Mouse (Mus musculus) thymus, postnatal 25 days (tissue): ENCODE measurements around the gene Barhl1.
A peak's percentile ranks its signal among the peaks of the same experiment; 100 is the strongest.

Source experiments
- DNase-seq: peaks from one replicate; pipeline ENCODE4 v3.0.0; 2022

Barhl1 gene

DNA sequence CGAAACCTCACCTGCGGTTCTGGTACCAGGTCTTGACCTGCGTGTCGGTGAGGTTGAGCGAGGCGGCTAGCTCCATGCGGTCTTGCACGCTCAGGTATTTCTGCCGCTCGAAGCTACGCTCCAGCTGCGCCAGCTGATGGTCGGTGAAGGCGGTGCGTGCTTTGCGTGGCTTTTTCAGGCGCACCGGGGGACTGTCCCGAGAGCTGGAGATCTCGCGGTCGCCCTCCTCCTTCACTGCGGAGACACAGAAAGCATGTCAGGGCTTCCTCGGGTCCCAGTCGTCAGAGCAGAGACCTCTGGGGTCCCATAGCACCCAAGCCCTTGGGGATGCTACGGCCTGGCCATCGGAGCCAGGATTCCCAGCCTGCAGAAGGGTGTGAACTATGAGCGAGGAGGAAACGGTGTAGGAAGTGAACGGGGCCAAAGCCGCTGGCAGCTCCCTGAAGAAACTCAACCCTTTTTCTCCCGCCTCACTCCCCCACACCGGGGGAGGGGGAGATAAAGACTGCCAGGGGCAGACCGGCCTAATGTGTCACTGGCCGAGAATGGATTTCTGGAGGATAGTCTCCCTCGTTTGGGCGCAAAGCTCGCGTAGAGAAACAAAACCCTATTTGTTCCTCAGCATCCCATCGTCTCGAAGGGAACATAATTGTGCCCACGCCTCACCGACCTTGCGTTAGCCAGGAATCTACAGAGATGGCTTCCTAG, 5.0 kb downstream of the Barhl1 start:
- no peak for DNase-seq

DNA sequence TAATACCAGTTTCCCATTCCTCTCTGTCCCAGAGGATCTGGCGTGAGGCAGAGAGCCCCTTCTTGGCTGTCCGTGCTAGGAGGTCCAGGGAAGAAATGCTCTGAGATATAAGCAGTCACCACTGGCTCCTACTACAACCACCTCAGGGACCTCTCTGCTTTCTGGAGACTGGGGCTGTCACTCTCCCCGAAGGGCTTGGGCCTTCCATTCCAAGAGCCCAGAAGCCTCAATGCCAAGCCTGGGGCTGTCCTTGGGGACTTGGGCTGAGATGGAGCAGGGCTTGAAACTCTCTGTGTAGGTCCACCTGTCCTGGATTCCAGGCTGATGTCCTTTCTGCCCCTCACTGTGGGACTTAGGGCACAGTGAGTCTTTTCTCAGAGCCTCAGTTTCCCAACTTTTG, 5.6 kb downstream of the Barhl1 start:
- no peak for DNase-seq

DNA sequence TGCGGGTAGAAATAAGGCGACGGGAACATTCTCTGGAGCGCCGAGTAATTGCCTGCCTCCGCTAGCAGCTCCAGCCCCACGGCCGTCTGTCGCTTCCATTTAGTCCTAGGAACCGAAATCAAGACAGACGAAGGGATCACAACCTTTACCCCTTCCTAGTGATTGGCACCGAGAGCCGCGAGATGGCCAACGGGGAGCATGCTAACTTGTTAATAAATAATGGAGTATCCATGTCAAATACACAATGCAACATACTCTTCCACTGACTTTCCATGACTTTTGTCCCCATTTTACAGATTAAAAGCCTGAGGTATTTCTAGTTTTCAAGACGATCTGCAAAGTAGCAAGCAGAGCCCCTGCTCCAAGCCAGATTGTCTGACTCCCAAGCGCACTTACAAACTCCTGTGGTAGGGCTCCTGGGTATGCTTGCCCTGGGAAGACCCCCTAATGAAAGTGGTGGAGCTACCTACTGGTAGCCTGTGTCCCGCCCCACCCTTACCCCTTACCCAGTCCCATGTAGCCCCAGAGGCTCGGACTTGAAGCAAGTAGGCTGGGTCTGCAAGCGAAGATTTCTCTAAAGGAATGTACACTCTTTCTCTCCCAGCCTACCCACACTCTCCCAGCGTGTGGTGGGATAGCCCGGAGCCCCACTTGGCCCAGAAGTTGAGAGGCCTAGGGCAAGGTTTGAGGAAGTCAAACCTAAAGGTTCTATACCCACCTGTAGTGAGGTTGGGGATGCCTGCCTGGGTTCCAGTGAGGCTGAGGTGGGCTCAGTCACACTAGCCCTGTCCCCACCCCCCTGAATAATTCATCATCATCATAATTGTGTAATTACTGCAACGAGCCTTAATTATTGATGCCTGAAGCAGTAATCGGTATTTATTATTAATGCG, 6.4 kb downstream of the Barhl1 start:
- DNase-seq: no peak

DNA sequence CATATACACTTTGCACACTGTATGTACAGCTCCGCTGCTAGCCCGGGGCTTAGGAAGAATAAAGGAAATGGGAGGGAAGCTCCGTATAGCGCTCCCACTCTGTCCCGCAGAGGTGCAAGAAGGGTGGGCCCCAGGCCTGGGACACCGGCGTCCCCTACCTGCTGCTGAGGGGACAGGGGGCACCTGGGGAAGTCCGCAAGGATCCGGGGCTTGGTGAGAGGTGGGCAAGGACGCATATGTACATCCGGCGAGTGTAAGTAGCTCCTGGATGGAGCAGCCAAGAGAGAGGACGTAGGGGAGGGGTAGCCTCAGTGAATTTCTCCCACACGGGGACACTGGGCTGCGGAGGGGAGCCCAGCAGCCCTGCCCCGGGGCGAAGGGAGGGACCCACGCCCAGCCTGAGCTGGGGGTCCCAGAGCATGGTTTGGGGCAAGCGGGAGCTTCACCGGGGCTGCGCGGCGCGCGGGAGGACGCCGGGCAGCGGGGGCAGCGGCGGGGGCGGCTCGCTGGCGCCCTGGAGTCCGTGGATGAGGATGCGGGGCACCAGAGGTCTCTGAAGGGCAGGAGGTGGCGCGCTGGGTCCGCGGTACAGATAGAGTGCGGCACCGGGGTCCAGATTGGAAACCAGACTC, 7.2 kb downstream of the Barhl1 start:
- no peak for DNase-seq

DNA sequence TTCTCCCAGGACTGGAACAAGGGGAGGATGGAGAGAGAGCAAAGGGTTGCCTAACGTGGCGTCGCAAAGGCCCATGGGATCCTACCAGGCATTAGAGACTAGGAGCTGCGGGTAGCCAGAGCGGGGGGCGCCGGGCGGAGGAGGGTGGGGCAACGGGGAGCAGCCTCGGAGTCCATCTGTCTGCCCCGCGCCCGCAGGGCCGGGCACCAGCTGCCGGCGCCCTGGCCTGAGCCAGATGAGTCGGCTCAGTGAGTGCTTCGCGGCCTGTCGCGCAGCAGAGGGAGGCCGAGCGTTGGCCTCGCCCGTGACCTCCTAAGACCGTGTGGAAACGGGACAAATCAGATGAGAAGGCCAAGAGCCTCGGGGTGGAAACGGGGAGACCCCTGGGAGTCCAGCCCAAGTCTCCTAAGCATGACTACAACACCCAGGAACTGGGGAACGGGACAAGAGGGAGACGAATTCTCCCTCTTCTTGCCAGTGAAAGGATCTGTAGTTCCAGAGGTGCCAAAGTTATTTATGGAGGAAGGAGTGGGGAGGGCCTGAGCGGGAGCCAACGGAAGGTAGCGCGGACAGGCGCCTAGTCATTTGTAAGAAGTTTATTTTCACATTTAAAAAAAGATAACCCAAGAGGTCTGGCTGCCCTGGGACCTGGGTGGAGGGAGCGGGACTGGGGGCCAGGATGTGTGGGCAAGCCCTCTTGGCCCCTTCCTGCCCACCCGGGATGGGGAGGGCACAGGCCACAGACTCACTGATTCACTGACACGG, 7.9 kb downstream of the Barhl1 start:
- DNase-seq: no peak

DNA sequence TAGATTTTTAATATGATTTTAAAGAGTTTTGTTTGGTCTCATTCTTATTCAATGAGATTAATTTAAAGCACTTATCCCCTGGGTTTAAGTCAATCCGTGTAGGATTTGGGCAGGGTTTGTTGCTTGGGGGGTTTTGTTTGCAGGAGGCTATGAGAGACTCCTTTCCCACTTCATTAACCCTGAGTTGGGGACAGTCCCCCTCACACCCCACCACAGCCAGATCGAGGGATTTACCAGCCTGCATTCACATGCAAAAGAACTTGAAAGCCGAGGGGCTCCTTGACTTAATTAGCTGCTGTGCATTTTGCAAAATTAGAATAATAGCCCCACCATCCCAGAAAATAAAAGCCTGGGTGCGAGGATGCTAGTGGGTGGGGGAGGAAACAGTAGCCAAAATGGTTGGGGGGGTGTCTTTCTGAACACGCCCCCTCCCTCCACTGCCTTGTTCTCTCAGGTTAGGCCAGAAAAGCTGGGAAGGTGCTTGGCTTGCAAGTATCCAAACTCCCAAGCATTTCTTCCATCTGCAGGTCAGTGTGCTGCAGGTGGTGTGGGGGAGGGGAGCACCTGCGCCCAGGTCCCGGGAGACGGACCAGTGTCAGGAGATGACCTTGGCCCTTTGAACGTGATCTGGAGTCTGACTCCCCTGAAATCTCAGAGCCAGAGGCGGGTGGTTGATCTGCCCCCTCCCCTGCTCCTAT, 8.6 kb downstream of the Barhl1 start:
- no peak for DNase-seq

DNA sequence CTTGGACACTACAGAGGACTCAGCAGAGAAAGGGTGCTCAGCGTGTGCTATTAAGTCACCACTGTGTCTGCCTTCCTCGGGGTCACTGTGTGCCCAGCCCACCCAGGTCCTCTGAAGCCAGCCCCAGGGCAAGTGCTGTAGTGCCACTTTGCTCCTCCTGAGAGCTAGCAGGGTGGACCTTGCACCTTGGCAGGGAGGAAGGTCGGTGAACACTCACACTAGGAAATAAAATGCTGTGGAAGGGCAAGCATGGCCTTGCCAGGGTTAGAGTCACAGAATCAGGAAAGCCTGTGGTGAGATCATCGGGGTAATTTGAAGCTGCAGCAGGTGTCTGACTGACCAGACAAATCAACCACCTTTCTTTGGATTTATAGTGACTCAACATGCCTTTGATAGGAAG, 10.9 kb downstream of the Barhl1 start:
- DNase-seq: no peak

DNA sequence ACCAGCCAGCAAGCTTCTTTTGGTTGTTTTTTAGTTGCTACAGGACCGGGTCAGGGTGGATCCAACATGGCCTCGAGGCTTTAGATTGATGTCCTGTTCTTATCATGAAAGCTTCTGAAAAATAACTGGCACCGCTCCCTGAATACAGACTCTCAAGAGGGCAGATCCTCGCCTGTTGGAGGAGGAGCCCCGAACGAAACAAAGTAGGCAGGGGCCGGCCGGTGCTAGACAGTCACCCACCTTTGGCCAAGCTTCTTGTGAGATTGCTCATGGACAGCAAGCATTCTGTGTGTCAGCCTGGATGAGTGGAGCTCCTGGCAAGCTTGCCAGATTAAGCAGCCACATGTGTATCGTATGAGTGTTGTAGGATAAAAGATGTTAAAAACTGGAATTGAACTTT, 11.7 kb downstream of the Barhl1 start:
- DNase-seq: no peak

DNA sequence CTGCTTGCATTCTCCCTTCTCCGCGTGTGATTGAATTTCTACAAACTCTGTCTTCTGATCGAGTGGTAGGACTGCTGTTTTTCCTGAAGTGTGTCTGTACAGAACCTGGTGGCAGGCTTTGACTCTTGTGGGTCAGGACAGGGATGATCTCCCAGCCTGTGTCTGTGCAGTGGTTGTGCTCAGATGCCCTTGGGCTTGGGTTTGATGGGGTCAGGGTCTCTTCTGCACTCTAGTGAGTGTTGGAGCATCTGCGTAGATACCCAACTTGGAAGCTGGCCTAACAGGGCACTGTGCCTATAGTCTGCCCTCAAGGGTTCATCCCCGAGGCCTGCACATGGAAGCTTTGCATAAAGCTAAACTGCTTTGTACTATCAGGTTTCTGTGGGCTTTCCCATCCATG, 12.6 kb downstream of the Barhl1 start:
- no peak for DNase-seq

DNA sequence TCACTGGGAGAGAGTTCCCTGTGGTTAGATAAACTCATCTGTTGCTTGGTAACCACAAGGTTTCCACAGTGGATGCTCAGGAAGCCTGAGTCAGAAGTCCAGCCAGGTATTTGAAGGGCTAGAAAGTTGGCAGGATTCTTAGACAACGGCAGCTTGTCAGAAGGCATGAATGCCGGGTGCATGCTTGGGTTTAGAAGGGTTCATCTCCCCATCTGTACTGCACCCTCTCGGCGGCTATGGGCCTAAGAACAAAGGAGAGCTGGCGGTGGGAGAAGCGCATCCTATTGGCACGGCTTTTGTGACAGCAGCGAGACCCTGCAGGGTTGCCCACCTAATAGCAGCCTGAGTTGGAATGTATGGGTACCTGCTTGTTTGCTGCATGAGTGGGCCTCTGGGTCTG, 14.2 kb downstream of the Barhl1 start:
- no peak for DNase-seq

DNA sequence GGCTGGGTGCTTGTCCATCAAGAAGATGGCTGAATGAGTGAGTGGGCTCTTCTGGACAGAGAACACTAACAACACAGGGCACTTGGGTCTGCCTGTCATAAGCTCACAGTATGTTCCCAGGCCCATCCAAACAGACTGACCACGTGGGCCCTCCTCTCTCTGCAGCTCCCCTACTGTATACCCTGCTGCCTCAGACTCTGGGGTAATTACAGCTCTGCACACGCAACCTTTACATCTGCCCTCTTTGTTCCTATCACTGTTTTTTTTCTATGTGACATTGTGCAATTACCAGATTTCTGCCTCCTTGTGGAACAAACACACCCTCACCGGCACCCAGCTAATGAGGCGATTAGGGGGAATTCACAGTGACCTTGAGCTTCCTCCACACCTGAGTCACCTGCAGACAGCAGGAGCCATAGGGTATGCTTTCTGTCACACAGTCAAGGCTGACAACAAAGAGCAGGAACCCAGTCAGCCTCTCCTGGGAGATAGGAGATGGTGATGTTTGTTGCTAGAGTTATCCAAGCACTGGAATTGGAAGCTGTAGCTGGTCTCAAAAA, 19.0 kb downstream of the Barhl1 start:
- no peak for DNase-seq

DNA sequence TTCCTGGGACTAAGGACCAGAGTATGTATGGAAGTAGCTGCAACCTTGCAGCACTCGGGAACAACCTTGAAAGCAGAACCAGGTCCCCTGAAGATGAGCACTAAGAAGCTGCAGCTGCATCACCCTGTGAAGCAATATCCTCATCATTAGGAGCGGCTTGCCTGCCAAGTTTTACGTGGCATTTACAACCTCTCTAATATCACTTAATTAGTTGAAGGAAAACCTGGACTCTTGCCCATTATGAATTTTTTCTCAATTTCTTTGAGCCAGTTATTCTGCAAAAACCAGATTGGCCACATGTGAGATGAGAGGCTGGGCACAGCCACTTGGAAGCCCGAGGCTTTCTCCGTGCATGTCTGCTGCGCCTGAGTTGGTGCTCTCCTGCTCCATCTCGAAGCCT, 20.6 kb downstream of the Barhl1 start:
- DNase-seq: no peak

DNA sequence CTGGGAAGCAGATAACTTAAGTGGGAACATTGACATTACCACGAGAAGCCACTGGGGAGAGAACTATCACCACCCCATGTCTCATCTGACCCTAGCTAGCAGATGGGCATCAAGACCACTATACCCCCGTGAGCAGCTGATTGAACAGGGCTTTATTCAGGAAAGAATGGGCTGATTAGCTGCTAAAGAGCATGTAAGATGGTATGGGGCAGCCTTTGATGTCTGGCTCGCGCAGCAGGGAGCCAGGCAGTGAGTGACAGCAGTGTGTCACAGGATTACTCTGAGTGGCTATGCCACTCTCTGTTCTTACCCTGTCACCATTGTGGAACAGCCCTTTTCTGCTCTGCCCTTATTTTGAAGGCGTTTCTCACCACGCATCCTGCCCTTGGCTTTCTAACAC, 22.9 kb downstream of the Barhl1 start:
- DNase-seq: no peak

DNA sequence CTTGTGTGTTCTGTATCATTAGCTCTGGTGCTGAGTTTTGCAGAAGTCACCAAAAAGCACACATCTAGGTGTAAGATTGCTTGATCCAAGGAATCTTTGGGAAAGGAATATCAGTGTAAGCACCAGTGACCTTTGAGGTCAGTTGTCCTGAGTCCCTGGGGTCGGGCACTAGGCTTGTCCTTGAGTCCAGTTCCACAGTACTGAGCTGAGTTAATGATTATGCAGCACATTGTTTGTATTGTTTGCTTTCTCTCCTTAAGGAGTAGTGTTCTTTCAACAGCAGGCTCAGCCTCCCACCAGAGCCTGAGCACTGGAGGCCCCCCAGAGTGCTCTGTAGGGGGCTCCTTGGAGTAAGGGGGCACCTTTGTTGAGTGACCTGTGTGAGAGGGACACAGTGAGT, 23.7 kb downstream of the Barhl1 start:
- DNase-seq: no peak

DNA sequence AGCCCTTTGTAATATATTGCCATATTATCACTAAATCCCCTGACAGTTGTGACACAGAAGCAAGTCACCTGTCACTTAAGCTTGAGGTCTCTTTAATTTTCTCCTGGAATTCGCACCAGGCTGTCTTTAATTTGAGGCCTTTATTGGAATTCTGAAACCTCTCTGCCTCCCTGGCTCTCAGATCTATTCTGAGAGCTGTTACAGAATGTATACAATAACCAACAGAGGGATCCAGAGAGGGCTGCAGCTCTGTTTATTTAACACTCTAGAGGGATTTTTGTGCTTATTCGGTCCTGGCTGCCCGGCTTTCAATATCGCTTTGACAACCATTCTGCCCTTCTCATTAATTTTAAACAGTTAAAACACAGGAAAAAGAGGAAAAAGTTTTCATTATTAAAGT, 31.6 kb downstream of the Barhl1 start:
- DNase-seq: no peak

DNA sequence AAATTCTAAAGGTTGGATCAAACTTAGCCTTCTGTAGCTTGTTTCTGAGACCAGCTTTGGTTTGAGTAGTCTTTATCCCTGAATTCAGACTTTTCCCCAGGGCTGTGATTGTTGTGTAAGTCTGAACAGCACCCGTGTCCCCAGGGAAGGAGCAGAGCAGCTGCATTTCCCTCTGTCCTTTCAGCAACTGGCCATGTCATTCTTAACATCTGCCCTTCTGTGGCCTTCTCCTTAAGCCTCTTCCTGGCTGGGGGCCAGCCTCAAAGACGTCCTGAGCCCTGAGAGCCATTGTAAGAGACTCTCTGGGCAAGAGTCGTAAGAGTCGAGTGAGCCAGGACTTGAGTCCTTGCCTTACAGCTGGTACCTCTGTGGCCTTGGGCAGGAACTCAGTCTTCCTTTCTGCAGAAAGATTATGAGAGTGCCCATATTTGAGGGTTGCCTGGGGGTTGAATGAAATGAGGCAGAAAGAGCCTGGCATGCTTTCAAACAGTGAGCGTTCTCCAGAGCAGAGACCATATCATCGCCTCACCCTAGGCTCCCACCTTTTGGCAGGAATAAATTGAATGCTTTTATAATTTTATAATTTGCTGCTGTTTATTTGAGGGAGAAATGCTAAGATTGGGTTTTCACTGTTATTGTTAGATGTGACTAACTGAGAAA, 33.5 kb downstream of the Barhl1 start:
- no peak for DNase-seq

DNA sequence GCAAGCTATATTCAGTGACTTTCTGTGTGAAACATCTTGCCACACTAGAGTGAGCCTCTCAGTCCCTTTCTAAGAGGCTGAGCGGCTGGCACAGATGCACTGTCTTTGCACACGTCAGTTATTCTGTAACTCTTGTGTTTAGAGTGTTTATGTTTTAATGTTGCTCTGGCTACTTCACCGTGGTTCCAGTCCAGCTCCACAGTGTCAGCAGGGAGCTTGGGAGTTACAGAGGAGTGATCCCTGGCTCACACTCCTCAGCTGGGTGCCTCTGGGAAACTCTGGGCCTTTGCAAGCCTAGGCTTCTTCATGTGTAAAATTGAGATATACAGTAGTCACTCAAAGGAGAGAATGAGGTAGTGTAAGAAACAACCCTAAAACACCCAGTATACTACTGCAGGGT, 34.4 kb downstream of the Barhl1 start:
- DNase-seq: no peak

DNA sequence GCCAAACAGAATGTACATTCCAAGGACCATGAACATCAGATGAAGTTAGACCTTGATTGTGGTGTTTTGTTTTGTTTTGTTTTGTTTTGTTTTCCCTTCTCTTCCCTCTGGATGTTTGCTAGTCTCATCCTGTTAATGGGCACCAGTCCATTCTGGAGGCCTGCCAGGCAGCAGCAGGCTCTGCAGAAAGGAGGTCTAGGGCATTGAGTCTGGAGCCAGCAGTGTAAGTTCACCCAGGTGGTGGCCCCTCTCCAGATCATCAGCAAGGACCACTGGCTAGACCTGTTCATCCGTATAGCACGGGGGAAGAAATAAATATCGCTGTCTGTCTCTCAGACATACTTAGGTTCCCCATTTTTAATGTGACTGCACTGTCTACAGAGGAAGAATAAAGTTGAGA, 35.2 kb downstream of the Barhl1 start:
- no peak for DNase-seq

DNA sequence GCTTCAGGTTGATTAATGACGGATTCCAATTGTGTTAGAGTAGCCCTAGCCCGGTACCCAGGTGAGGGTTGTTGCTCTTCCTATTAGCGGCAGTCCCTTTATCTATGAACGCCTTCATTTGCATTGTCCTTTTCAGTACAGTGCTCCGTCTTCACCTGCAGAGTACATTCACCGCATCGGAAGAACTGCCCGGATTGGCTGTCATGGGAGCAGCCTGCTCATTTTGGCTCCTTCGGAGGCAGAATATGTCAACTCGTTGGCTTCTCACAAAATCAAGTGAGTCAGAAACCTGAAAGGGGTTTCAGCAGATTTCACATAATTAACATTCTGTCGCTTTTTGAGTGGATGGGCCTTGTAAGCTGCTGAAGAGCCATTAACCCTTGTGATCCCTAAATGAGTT, 40.9 kb downstream of the Barhl1 start:
- DNase-seq: no peak

DNA sequence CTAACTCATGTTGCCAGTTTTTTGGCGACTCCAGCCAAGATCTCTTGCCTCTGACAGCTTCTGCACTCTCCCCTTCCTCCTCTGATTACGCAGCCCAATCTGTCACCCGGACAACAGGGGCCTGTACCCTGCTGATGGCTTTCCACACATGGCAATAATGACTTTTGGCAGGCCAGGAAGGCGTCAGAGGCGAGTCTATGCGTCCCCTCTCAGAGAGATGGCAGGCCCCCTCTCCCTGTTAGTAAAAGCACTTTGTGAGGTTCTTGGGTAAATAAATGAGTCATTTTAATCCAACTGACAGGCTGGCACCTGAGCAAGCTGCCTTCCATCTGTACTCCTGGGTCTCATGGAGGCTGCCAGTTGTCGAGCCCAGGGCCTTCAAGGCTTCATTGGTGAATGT, 49.0 kb downstream of the Barhl1 start:
- DNase-seq: no peak

DNA sequence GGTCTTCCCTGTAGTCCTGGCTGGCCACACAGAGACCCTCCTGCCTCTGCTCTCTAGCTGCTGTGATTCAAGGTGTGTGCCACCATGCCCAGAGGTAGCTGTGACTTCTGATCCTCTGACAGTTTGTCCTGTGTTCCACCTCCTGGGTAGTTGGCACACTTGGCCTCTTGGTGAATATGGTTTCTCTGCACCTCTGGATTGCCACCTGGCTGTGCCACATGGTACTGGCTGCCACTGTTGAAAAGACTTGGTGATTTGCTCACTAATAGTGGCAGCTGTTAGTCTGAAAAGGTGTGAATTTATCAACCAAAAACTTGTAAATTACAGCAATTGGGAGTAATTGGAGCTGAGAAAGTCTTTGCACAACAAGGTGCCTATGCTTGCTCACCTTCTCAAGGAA, 52.6 kb downstream of the Barhl1 start:
- peak; percentile 6 for DNase-seq
